Comparison of ENCODE assay signal across 14 mouse cellular contexts in genomic region chr1:91532892-91533291, GRCm38 (mm10). TPM values are rescaled to one million over a fixed set of nuclear protein-coding genes. Genes with fewer than 3 reads are reported as not detected.
DNase-seq lines count a peak whose midpoint lies in the region; ATAC-seq and TF ChIP-seq lines count a peak whose summit lies in the region.
"Had no signal": no experiment of that assay in that cellular context is flagged by ENCODE, and none has a peak within 500 bp of the region (broad histone marks: within the 10 kb centered on the region; RNA-seq: fewer than 3 reads in every experiment).

No protein-coding gene starts in this region.

- H3K9ac ChIP-seq in lung, postnatal 0 days (replicated peaks; ENCODE audit: low read depth) = no peak overlapping the region
- H3K9ac ChIP-seq in heart, adult 2 months (ENCODE audit: low read depth, low read length) = no peak overlapping the region
- H3K9ac ChIP-seq in limb, embryonic 14.5 days (ENCODE audit: low read depth, low read length, severe bottlenecking) = no peak overlapping the region
- H3K9ac ChIP-seq: embryonic facial prominence, embryonic 13.5 days; forebrain, postnatal 0 days had no signal

- no peaks in the 10 kb centered on the region for H3K36me3 ChIP-seq in lung, postnatal 0 days (ENCODE audit: insufficient read depth, low read length)
- no peaks in the 10 kb centered on the region for H3K36me3 ChIP-seq in heart, adult 2 months (ENCODE audit: control insufficient read depth, insufficient read depth, low read length)
- peaks cover 10% of the 10 kb centered on the region for H3K36me3 ChIP-seq in limb, embryonic 14.5 days (ENCODE audit: control insufficient read depth, insufficient read depth, low read length)

- no peaks in the 10 kb centered on the region for H3K27me3 ChIP-seq in lung, postnatal 0 days (replicated peaks; ENCODE audit: insufficient read depth, low read length)
- no peaks in the 10 kb centered on the region for H3K27me3 ChIP-seq in heart, adult 2 months (ENCODE audit: control insufficient read depth, insufficient read depth, low read length)
- peaks cover 9% of the 10 kb centered on the region for H3K27me3 ChIP-seq in limb, embryonic 14.5 days (ENCODE audit: control insufficient read depth, insufficient read depth, low read length)

- 80% methylated on average over 5 of the region's 5 CpGs for WGBS in lung, postnatal 0 days
- WGBS in heart, adult 2 months = 71% methylated on average over 5 of the region's 5 CpGs
- WGBS in limb, embryonic 14.5 days = 80% methylated on average over 5 of the region's 5 CpGs

- H3K79me2 ChIP-seq in heart, adult 2 months (replicated peaks; ENCODE audit: control insufficient read depth, insufficient read depth, low read length) = no peaks in the 10 kb centered on the region

- no peak for TF ChIP-seq EP300 in lung, postnatal 0 days (IDR thresholded peaks at IDR 0.05)
- TF ChIP-seq EP300 in heart, adult 2 months (IDR thresholded peaks at IDR 0.05; ENCODE audit: insufficient read depth, low read depth, low read length) = no peak

- no peak overlapping the region for H3K4me2 ChIP-seq in lung, postnatal 0 days (replicated peaks; ENCODE audit: low read depth, low read length)
- H3K4me2 ChIP-seq in limb, embryonic 14.5 days (replicated peaks; ENCODE audit: low read depth, low read length, severe bottlenecking) = 0 out of 2 replicates have a peak overlapping the region, but pooled peaks have one; percentile 10
- H3K4me2 ChIP-seq: embryonic facial prominence, embryonic 13.5 days had no signal

- H3K9me3 ChIP-seq in lung, postnatal 0 days (ENCODE audit: low read length) = no peaks in the 10 kb centered on the region
- no peaks in the 10 kb centered on the region for H3K9me3 ChIP-seq in limb, embryonic 14.5 days (ENCODE audit: control insufficient read depth, low read length)
- H3K9me3 ChIP-seq: embryonic facial prominence, embryonic 13.5 days; megakaryocyte, embryonic 14.5 days had no signal

- intact Hi-C loops in heart, adult 2 months (cut with DNase I) = no loop called here

- TF ChIP-seq POLR2A in heart, adult 2 months (IDR thresholded peaks at IDR 0.05; ENCODE audit: insufficient read depth, low read depth, low read length) = no peak
- TF ChIP-seq POLR2A in limb, embryonic 14.5 days (IDR thresholded peaks at IDR 0.05; ENCODE audit: borderline replicate concordance, extremely low read depth, insufficient read depth, insufficient read length) = no peak

- no peak overlapping the region for H3K27ac ChIP-seq in lung, postnatal 0 days (ENCODE audit: low read length)
- no peak overlapping the region for H3K27ac ChIP-seq in heart, adult 2 months
- peak overlapping the region; percentile 50 for H3K27ac ChIP-seq in limb, embryonic 14.5 days (replicated peaks; ENCODE audit: low read depth, low read length)
- H3K27ac ChIP-seq: embryonic facial prominence, embryonic 13.5 days had no signal

- peak; percentile 15; the same call in 1 of the 2 replicates for TF ChIP-seq CTCF in lung, postnatal 0 days (IDR thresholded peaks at IDR 0.05)
- TF ChIP-seq CTCF in heart, adult 2 months (IDR thresholded peaks at IDR 0.05) = peak; percentile 4; the same call in 1 of the 2 replicates

- H3K4me1 ChIP-seq in lung, postnatal 0 days (ENCODE audit: insufficient read depth, low read depth, low read length) = no peaks in the 10 kb centered on the region
- no peaks in the 10 kb centered on the region for H3K4me1 ChIP-seq in heart, adult 2 months (ENCODE audit: control insufficient read depth, insufficient read depth, low read length)
- peaks cover 17% of the 10 kb centered on the region for H3K4me1 ChIP-seq in limb, embryonic 14.5 days (ENCODE audit: control insufficient read depth, insufficient read depth, low read length)

- peak; percentile 31 for DNase-seq in lung, postnatal 0 days (ENCODE audit: low spot score)
- DNase-seq in lung, adult 18-20 months = no peak
- no peak for DNase-seq in heart, adult 2 months
- DNase-seq in limb, embryonic 14.5 days (ENCODE audit: low spot score) = no peak
- peak; percentile 32 to 48 for DNase-seq in lung, postnatal 4 days
- no peak for DNase-seq in kidney, postnatal 36 days
- no peak for DNase-seq in cerebellum, postnatal 4 days (ENCODE audit: low spot score in 2 of 2)
- DNase-seq: forebrain, postnatal 0 days; layer of hippocampus, adult 9-11 months; spleen, adult 18-20 months had no signal

- peak; percentile 39 for ATAC-seq in lung, postnatal 0 days
- ATAC-seq in limb, embryonic 14.5 days (ENCODE audit: low FRiP score, low read depth) = no peak
- ATAC-seq in megakaryocyte progenitor cell, adult 5-6 weeks (replicated peaks; ENCODE audit: poor library complexity) = no peak
- ATAC-seq: forebrain, postnatal 0 days; hindbrain, embryonic 16.5 days had no signal

- no peak overlapping the region for H3K4me3 ChIP-seq in lung, postnatal 0 days (ENCODE audit: low read depth, low read length)
- no peak overlapping the region for H3K4me3 ChIP-seq in heart, adult 2 months
- no peak overlapping the region for H3K4me3 ChIP-seq in limb, embryonic 14.5 days (replicated peaks; ENCODE audit: low read length)
- H3K4me3 ChIP-seq: embryonic facial prominence, embryonic 13.5 days had no signal

RNA-seq across cellular contexts. Expression of gene Asb1, which starts 7.5 kb away (rescaled TPM):
- 4.2 and 4.6 TPM in 2 replicates for polyA plus RNA-seq in lung, postnatal 0 days (2015; fragmentation: Nextera tagmentation; extraction: Ambion mirVana)
- total RNA-seq in heart, adult 2 months (2021) = 10 to 100 TPM; 17.9 to 19.4 TPM
- 8.1 and 13.1 TPM in 2 replicates for polyA plus RNA-seq in heart, adult 2 months (2012; rRNA removed)
- polyA plus RNA-seq in limb, embryonic 14.5 days (2012; rRNA removed) = 8.1 and 8.5 TPM in 2 replicates
- polyA plus RNA-seq in limb, embryonic 14.5 days (2014; fragmentation: Nextera tagmentation; extraction: Ambion mirVana) = 7.3 and 8.5 TPM in 2 replicates
- total RNA-seq in megakaryocyte progenitor cell, adult 5-6 weeks (2015) = 3.9 and 5.2 TPM in 2 replicates
- 6.1 and 28.7 TPM in 2 replicates for total RNA-seq in megakaryocyte progenitor cell, adult 5-6 weeks (2017)

RNA-seq across cellular contexts. Expression of gene Traf3ip1, which starts 38.4 kb away (rescaled TPM):
- 11.0 and 11.2 TPM in 2 replicates for polyA plus RNA-seq in lung, postnatal 0 days (2015; fragmentation: Nextera tagmentation; extraction: Ambion mirVana)
- 1 to 10 TPM; 5.0 to 5.1 TPM for total RNA-seq in heart, adult 2 months (2021)
- polyA plus RNA-seq in heart, adult 2 months (2012; rRNA removed) = 5.0 and 5.3 TPM in 2 replicates
- 14.2 and 16.7 TPM in 2 replicates for polyA plus RNA-seq in limb, embryonic 14.5 days (2012; rRNA removed)
- polyA plus RNA-seq in limb, embryonic 14.5 days (2014; fragmentation: Nextera tagmentation; extraction: Ambion mirVana) = 5.1 and 6.2 TPM in 2 replicates
- total RNA-seq in megakaryocyte progenitor cell, adult 5-6 weeks (2015) = 3.1 and 4.9 TPM in 2 replicates
- 3.3 and 5.3 TPM in 2 replicates for total RNA-seq in megakaryocyte progenitor cell, adult 5-6 weeks (2017)

Comparison
In these comparisons a context has a peak if more than half of its experiments do, and no peak if none do; other contexts are left out.
1. DNase-seq: peak in lung, postnatal 0 days (single experiment) and lung, postnatal 4 days (2 of 2); none in lung, adult 18-20 months (0 of 2), heart, adult 2 months (0 of 2), limb, embryonic 14.5 days (single experiment), kidney, postnatal 36 days (0 of 2) and cerebellum, postnatal 4 days (0 of 2).